Mouse (Mus musculus): Measurements from ENCODE around the gene Dock9. TPM values are rescaled to one million over a fixed set of nuclear protein-coding genes. Genes with fewer than 3 reads are reported as not detected.

Gene Dock9
- total and polyA plus RNA-seq, 3 experiments, result 9.3 to 12.2 (median 10.3) TPM

- no peaks in the 10 kb centered on the region for H3K27me3 ChIP-seq (replicated peaks)
- H3K9ac ChIP-seq (ENCODE audit: insufficient read depth, low read depth), result no peak overlapping the region
- H3K4me2 ChIP-seq (ENCODE audit: insufficient read depth, low read depth, poor library complexity, severe bottlenecking), result no peak overlapping the region
- no peaks in the 10 kb centered on the region for H3K9me3 ChIP-seq (replicated peaks; ENCODE audit: low read length)
- peaks cover 7 to 31% of the 10 kb centered on the region in 2 experiments for H3K36me3 ChIP-seq (replicated peaks in 1 of 2; ENCODE audit: control insufficient read depth in 1 of 2, insufficient read depth in 1 of 2, low read length in 1 of 2)
- no peak overlapping the region for H3K4me3 ChIP-seq (replicated peaks in 1 of 3; ENCODE audit: low read depth in 2 of 3, low read length in 2 of 3, poor library complexity in 1 of 3)
- H3K79me2 ChIP-seq (replicated peaks; ENCODE audit: control insufficient read depth, extremely low read depth, insufficient read depth, poor library complexity, severe bottlenecking), result no peaks in the 10 kb centered on the region
- in situ Hi-C loops (cut with MboI; ENCODE audit: low pct_ligation_motif_present, low pct_unique_long_range_greater_than_20kb, low sequenced_read_pairs) (no loop called here), dilution Hi-C loops (cut with MboI; ENCODE audit: extremely low pct_ligation_motif_present, extremely low pct_unique_long_range_greater_than_20kb, low sequenced_read_pairs) (no loop called here)
- no peak overlapping the region for H3K27ac ChIP-seq (ENCODE audit: insufficient read depth, low read depth)
- DNase-seq (ENCODE audit: extremely low read depth), result no peak
- TF ChIP-seq EP300 (IDR thresholded peaks at IDR 0.05; ENCODE audit: low read length) (no peak), JUND (conservative IDR thresholded peaks at IDR 0.05; ENCODE audit: low read depth, low read length) (no peak), TCF12 (IDR thresholded peaks at IDR 0.05; ENCODE audit: low read depth, low read length) (no peak), ZNF384 (IDR thresholded peaks at IDR 0.05; ENCODE audit: low read depth, low read length) (no peak), USF2 (conservative IDR thresholded peaks at IDR 0.05; ENCODE audit: low read depth, low read length) (no peak), E2F4 (IDR thresholded peaks at IDR 0.05; ENCODE audit: insufficient replicate concordance, low read depth, low read length) (no peak), KAT2A (IDR thresholded peaks at IDR 0.05; ENCODE audit: insufficient replicate concordance, low read length) (no peak), CHD2 (IDR thresholded peaks at IDR 0.05; ENCODE audit: low read length) (no peak), HCFC1 (IDR thresholded peaks at IDR 0.05; ENCODE audit: low read depth, low read length) (no peak), MAZ (IDR thresholded peaks at IDR 0.05; ENCODE audit: low read depth, low read length) (no peak), ZKSCAN1 (IDR thresholded peaks at IDR 0.05; ENCODE audit: borderline replicate concordance, low read depth, low read length) (no peak), RAD21 (IDR thresholded peaks at IDR 0.05; ENCODE audit: low read depth, low read length) (no peak), SIN3A (IDR thresholded peaks at IDR 0.05; ENCODE audit: low read length) (no peak), ZC3H11A (IDR thresholded peaks at IDR 0.05; ENCODE audit: low read depth, low read length) (no peak), USF1 (IDR thresholded peaks at IDR 0.05; ENCODE audit: low read depth, low read length) (no peak), MEF2A (IDR thresholded peaks at IDR 0.05; ENCODE audit: borderline replicate concordance, low read depth, low read length) (no peak), ZMIZ1 (IDR thresholded peaks at IDR 0.05; ENCODE audit: low read depth, low read length) (no peak), ETS1 (conservative IDR thresholded peaks at IDR 0.05; ENCODE audit: low read depth, low read length) (no peak), JUN (IDR thresholded peaks at IDR 0.05; ENCODE audit: insufficient read depth, low read depth, low read length) (no peak), MAFK (IDR thresholded peaks at IDR 0.05; ENCODE audit: insufficient replicate concordance, low read length) (no peak)
- H3K4me1 ChIP-seq (ENCODE audit: control insufficient read depth in 1 of 2, insufficient read depth in 2 of 2), result peaks cover 7 to 69% of the 10 kb centered on the region in 2 experiments
Measured at GRCm38 (mm10) chr14:121592890-121593289, 204.7 kb downstream of the Dock9 start.

GRCm38 (mm10) chr14:121592356-121592755 lies 205.3 kb downstream of the Dock9 start:
- no peak overlapping the region for H3K9ac ChIP-seq (ENCODE audit: insufficient read depth, low read depth)
- TF ChIP-seq MAX (IDR thresholded peaks at IDR 0.05; ENCODE audit: low read length) (no peak), ZMIZ1 (IDR thresholded peaks at IDR 0.05; ENCODE audit: low read depth, low read length) (no peak), POLR2A (IDR thresholded peaks at IDR 0.05; ENCODE audit: low read depth, low read length) (no peak), CHD1 (IDR thresholded peaks at IDR 0.05; ENCODE audit: low read depth, low read length) (no peak), ZNF384 (IDR thresholded peaks at IDR 0.05; ENCODE audit: low read depth, low read length) (no peak), CHD2 (IDR thresholded peaks at IDR 0.05; ENCODE audit: low read length) (no peak), GABPA (IDR thresholded peaks at IDR 0.05; ENCODE audit: insufficient replicate concordance, low read depth, low read length) (no peak), BHLHE40 (IDR thresholded peaks at IDR 0.05; ENCODE audit: low read depth, low read length) (no peak), MXI1 (IDR thresholded peaks at IDR 0.05; ENCODE audit: low read depth, low read length) (no peak), USF2 (conservative IDR thresholded peaks at IDR 0.05; ENCODE audit: low read depth, low read length) (no peak), ZC3H11A (IDR thresholded peaks at IDR 0.05; ENCODE audit: low read depth, low read length) (no peak), USF1 (IDR thresholded peaks at IDR 0.05; ENCODE audit: low read depth, low read length) (no peak), TCF12 (IDR thresholded peaks at IDR 0.05; ENCODE audit: low read depth, low read length) (no peak), PAX5 (IDR thresholded peaks at IDR 0.05; ENCODE audit: low read length) (no peak), ETS1 (conservative IDR thresholded peaks at IDR 0.05; ENCODE audit: low read depth, low read length) (no peak), JUND (conservative IDR thresholded peaks at IDR 0.05; ENCODE audit: low read depth, low read length) (no peak)
- H3K36me3 ChIP-seq (replicated peaks in 1 of 2; ENCODE audit: control insufficient read depth in 1 of 2, insufficient read depth in 1 of 2, low read length in 1 of 2), result peaks cover 7 to 31% of the 10 kb centered on the region in 2 experiments
- no peak overlapping the region for H3K27ac ChIP-seq (ENCODE audit: insufficient read depth, low read depth)
- H3K9me3 ChIP-seq (replicated peaks; ENCODE audit: low read length), result no peaks in the 10 kb centered on the region
- H3K4me3 ChIP-seq (replicated peaks in 1 of 3; ENCODE audit: low read depth in 2 of 3, low read length in 2 of 3, poor library complexity in 1 of 3), result no peak overlapping the region
- peaks cover 7 to 64% of the 10 kb centered on the region in 2 experiments for H3K4me1 ChIP-seq (ENCODE audit: control insufficient read depth in 1 of 2, insufficient read depth in 2 of 2)
- dilution Hi-C loops (cut with MboI; ENCODE audit: extremely low pct_ligation_motif_present, extremely low pct_unique_long_range_greater_than_20kb, low sequenced_read_pairs), result no loop called here
- no peaks in the 10 kb centered on the region for H3K27me3 ChIP-seq (replicated peaks)
- no peak for DNase-seq (ENCODE audit: extremely low read depth)
- in situ Hi-C loops (cut with MboI; ENCODE audit: low pct_ligation_motif_present, low pct_unique_long_range_greater_than_20kb, low sequenced_read_pairs), result no loop called here
- no peak overlapping the region for H3K4me2 ChIP-seq (ENCODE audit: insufficient read depth, low read depth, poor library complexity, severe bottlenecking)
- no peaks in the 10 kb centered on the region for H3K79me2 ChIP-seq (replicated peaks; ENCODE audit: control insufficient read depth, extremely low read depth, insufficient read depth, poor library complexity, severe bottlenecking)

Data from CH12.LX (cell line).